ENCODE assay signal across 14 mouse cellular contexts in genomic region chr4:133115721-133116429, GRCm38 (mm10). TPM values are rescaled to one million over a fixed set of nuclear protein-coding genes. Genes with fewer than 3 reads are reported as not detected.
DNase-seq lines count a peak whose midpoint lies in the region; ATAC-seq and TF ChIP-seq lines count a peak whose summit lies in the region.
"Had no signal": no experiment of that assay in that cellular context is flagged by ENCODE, and none has a peak within 500 bp of the region (broad histone marks: within the 10 kb centered on the region; RNA-seq: fewer than 3 reads in every experiment).

No protein-coding gene starts in this region.

- no peak for TF ChIP-seq CTCF in midbrain, postnatal 0 days (IDR thresholded peaks at IDR 0.05)

- no peak for DNase-seq in hindbrain, embryonic 10.5 days (ENCODE audit: low spot score)
- DNase-seq in hindbrain, embryonic 11.5 days (ENCODE audit: low spot score) = no peak
- peak; percentile 60 for DNase-seq in midbrain, embryonic 11.5 days (ENCODE audit: low spot score, missing footprints)
- no peak for DNase-seq in midbrain, postnatal 0 days (ENCODE audit: low spot score)
- DNase-seq in embryonic facial prominence, embryonic 10.5 days (ENCODE audit: low spot score) = no peak
- DNase-seq in adrenal gland, adult 2 months = no peak
- no peak for DNase-seq in cerebellum, adult 9-10 months
- DNase-seq: cerebellum, adult 2 months; forebrain, postnatal 0 days; spleen, adult 18-20 months; thymus, postnatal 25 days had no signal

- WGBS in hindbrain, embryonic 10.5 days = 79% methylated on average over 14 of the region's 14 CpGs
- WGBS in hindbrain, embryonic 11.5 days = 73% methylated on average over 14 of the region's 14 CpGs
- WGBS in midbrain, embryonic 11.5 days = 80% methylated on average over 14 of the region's 14 CpGs
- whole genome bisulfite sequencing in midbrain, postnatal 0 days = 65% methylated on average over 14 of the region's 14 CpGs
- WGBS in embryonic facial prominence, embryonic 10.5 days = 77% methylated on average over 14 of the region's 14 CpGs
- WGBS in midbrain, embryonic 13.5 days = 70% methylated on average over 14 of the region's 14 CpGs

- no peaks in the 10 kb centered on the region for H3K27me3 ChIP-seq in hindbrain, embryonic 10.5 days (ENCODE audit: insufficient read depth, poor library complexity, severe bottlenecking)
- H3K27me3 ChIP-seq in hindbrain, embryonic 11.5 days (ENCODE audit: control insufficient read depth, insufficient read depth, low read length) = no peaks in the 10 kb centered on the region
- H3K27me3 ChIP-seq in midbrain, embryonic 11.5 days (ENCODE audit: control insufficient read depth, insufficient read depth, low read length) = no peaks in the 10 kb centered on the region
- no peaks in the 10 kb centered on the region for H3K27me3 ChIP-seq in midbrain, postnatal 0 days (ENCODE audit: insufficient read depth, low read length)
- no peaks in the 10 kb centered on the region for H3K27me3 ChIP-seq in embryonic facial prominence, embryonic 10.5 days (replicated peaks; ENCODE audit: low read depth, poor library complexity, severe bottlenecking)
- no peaks in the 10 kb centered on the region for H3K27me3 ChIP-seq in midbrain, embryonic 13.5 days
- H3K27me3 ChIP-seq: liver, embryonic 12.5 days had no signal

- H3K36me3 ChIP-seq in hindbrain, embryonic 10.5 days = no peaks in the 10 kb centered on the region
- no peaks in the 10 kb centered on the region for H3K36me3 ChIP-seq in hindbrain, embryonic 11.5 days (ENCODE audit: control insufficient read depth, insufficient read depth, low read length)
- no peaks in the 10 kb centered on the region for H3K36me3 ChIP-seq in midbrain, embryonic 11.5 days (ENCODE audit: control insufficient read depth, insufficient read depth, low read length)
- H3K36me3 ChIP-seq in midbrain, postnatal 0 days (ENCODE audit: insufficient read depth, low read length) = no peaks in the 10 kb centered on the region
- no peaks in the 10 kb centered on the region for H3K36me3 ChIP-seq in embryonic facial prominence, embryonic 10.5 days (replicated peaks)
- no peaks in the 10 kb centered on the region for H3K36me3 ChIP-seq in midbrain, embryonic 13.5 days
- H3K36me3 ChIP-seq: liver, embryonic 12.5 days had no signal

- no peak for ATAC-seq in hindbrain, embryonic 11.5 days (ENCODE audit: low FRiP score)
- no peak for ATAC-seq in midbrain, embryonic 11.5 days (ENCODE audit: low FRiP score)
- no peak for ATAC-seq in midbrain, postnatal 0 days (ENCODE audit: low FRiP score)
- no peak for ATAC-seq in midbrain, embryonic 13.5 days
- ATAC-seq: CD4-positive, CD25-positive, alpha-beta regulatory T cell, adult 4 months; forebrain, postnatal 0 days; liver, embryonic 12.5 days had no signal

- H3K4me1 ChIP-seq in hindbrain, embryonic 10.5 days (replicated peaks) = peaks cover 40% of the 10 kb centered on the region
- H3K4me1 ChIP-seq in hindbrain, embryonic 11.5 days (replicated peaks; ENCODE audit: control insufficient read depth, insufficient read depth, low read length) = peaks cover 2% of the 10 kb centered on the region; the same call in 1 of the 2 replicates
- H3K4me1 ChIP-seq in midbrain, embryonic 11.5 days (ENCODE audit: control insufficient read depth, insufficient read depth, low read length) = peaks cover 10% of the 10 kb centered on the region; the same call in 1 of the 2 replicates
- H3K4me1 ChIP-seq in midbrain, postnatal 0 days (ENCODE audit: insufficient read depth, low read length) = peaks cover 3% of the 10 kb centered on the region
- H3K4me1 ChIP-seq in embryonic facial prominence, embryonic 10.5 days = peaks cover 65% of the 10 kb centered on the region
- H3K4me1 ChIP-seq in midbrain, embryonic 13.5 days (replicated peaks) = peaks cover 23% of the 10 kb centered on the region

- no peak overlapping the region for H3K4me2 ChIP-seq in hindbrain, embryonic 11.5 days (replicated peaks; ENCODE audit: low read depth, low read length)
- H3K4me2 ChIP-seq in midbrain, embryonic 11.5 days = no peak overlapping the region
- H3K4me2 ChIP-seq in midbrain, postnatal 0 days (ENCODE audit: low read depth, low read length, poor library complexity, severe bottlenecking) = no peak overlapping the region
- no peak overlapping the region for H3K4me2 ChIP-seq in midbrain, embryonic 13.5 days (replicated peaks)
- H3K4me2 ChIP-seq: liver, embryonic 12.5 days had no signal

- H3K9me3 ChIP-seq in hindbrain, embryonic 10.5 days = no peaks in the 10 kb centered on the region
- H3K9me3 ChIP-seq in hindbrain, embryonic 11.5 days (ENCODE audit: control insufficient read depth, low read length) = no peaks in the 10 kb centered on the region
- no peaks in the 10 kb centered on the region for H3K9me3 ChIP-seq in midbrain, embryonic 11.5 days (ENCODE audit: control insufficient read depth, low read length)
- H3K9me3 ChIP-seq in midbrain, postnatal 0 days (ENCODE audit: low read length) = no peaks in the 10 kb centered on the region
- no peaks in the 10 kb centered on the region for H3K9me3 ChIP-seq in embryonic facial prominence, embryonic 10.5 days
- no peaks in the 10 kb centered on the region for H3K9me3 ChIP-seq in midbrain, embryonic 13.5 days
- H3K9me3 ChIP-seq: liver, embryonic 12.5 days had no signal

- H3K27ac ChIP-seq in hindbrain, embryonic 10.5 days = peak overlapping the region; percentile 87
- H3K27ac ChIP-seq in hindbrain, embryonic 11.5 days (ENCODE audit: low read depth, low read length) = no peak overlapping the region
- no peak overlapping the region for H3K27ac ChIP-seq in midbrain, embryonic 11.5 days (ENCODE audit: low read depth, low read length)
- H3K27ac ChIP-seq in midbrain, postnatal 0 days (ENCODE audit: low read depth, low read length) = no peak overlapping the region
- peak overlapping the region; percentile 92; the same call in 1 of the 2 replicates for H3K27ac ChIP-seq in embryonic facial prominence, embryonic 10.5 days (replicated peaks)
- H3K27ac ChIP-seq in midbrain, embryonic 13.5 days = 0 out of 2 replicates have a peak overlapping the region, but pooled peaks have one; percentile 7

- no peak overlapping the region for H3K4me3 ChIP-seq in hindbrain, embryonic 10.5 days
- H3K4me3 ChIP-seq in hindbrain, embryonic 11.5 days (ENCODE audit: low read depth, low read length) = no peak overlapping the region
- no peak overlapping the region for H3K4me3 ChIP-seq in midbrain, embryonic 11.5 days (ENCODE audit: low read depth, low read length)
- no peak overlapping the region for H3K4me3 ChIP-seq in midbrain, postnatal 0 days (ENCODE audit: low read depth, low read length)
- H3K4me3 ChIP-seq in embryonic facial prominence, embryonic 10.5 days = no peak overlapping the region
- no peak overlapping the region for H3K4me3 ChIP-seq in midbrain, embryonic 13.5 days (replicated peaks)
- H3K4me3 ChIP-seq: liver, embryonic 12.5 days had no signal

- no peak overlapping the region for H3K9ac ChIP-seq in hindbrain, embryonic 11.5 days (ENCODE audit: low read depth, low read length)
- no peak overlapping the region for H3K9ac ChIP-seq in midbrain, embryonic 11.5 days (ENCODE audit: low read length)
- no peak overlapping the region for H3K9ac ChIP-seq in midbrain, postnatal 0 days (replicated peaks; ENCODE audit: low read length, poor library complexity, severe bottlenecking)
- no peak overlapping the region for H3K9ac ChIP-seq in midbrain, embryonic 13.5 days (replicated peaks)
- H3K9ac ChIP-seq: forebrain, postnatal 0 days; liver, embryonic 12.5 days had no signal

RNA-seq across cellular contexts. Expression of gene Wasf2, which starts 14.4 kb away (rescaled TPM):
- polyA plus RNA-seq in hindbrain, embryonic 10.5 days (2016; fragmentation: Nextera tagmentation; extraction: Ambion mirVana) = 42.1 and 67.1 TPM in 2 replicates
- polyA plus RNA-seq in hindbrain, embryonic 11.5 days (2014; fragmentation: Nextera tagmentation; extraction: Ambion mirVana) = 34.6 and 58.4 TPM in 2 replicates
- polyA plus RNA-seq in midbrain, embryonic 11.5 days (2014; fragmentation: Nextera tagmentation; extraction: Ambion mirVana) = 38.3 and 40.1 TPM in 2 replicates
- 18.3 and 19.6 TPM in 2 replicates for total RNA-seq in midbrain, postnatal 0 days (2014; rRNA removed)
- 19.1 and 26.0 TPM in 2 replicates for polyA plus RNA-seq in midbrain, postnatal 0 days (2015; fragmentation: Nextera tagmentation; extraction: Ambion mirVana)
- 66.7 and 73.0 TPM in 2 replicates for polyA plus RNA-seq in embryonic facial prominence, embryonic 10.5 days (2016; fragmentation: Nextera tagmentation; extraction: Ambion mirVana)
- polyA plus RNA-seq in midbrain, embryonic 13.5 days (2015; fragmentation: Nextera tagmentation; extraction: Ambion mirVana) = 28.8 and 34.2 TPM in 2 replicates
- total RNA-seq in adrenal gland, adult 2 months (2021) = 100 to 1,000 TPM in 1 of 2 experiments, 10 to 100 TPM in 1; 99.4 to 130 TPM
- 43.2 and 57.0 TPM in 2 replicates for polyA plus RNA-seq in adrenal gland, adult 2 months (2012; rRNA removed)

Comparison
In these comparisons a context has a peak if more than half of its experiments do, and no peak if none do; other contexts are left out.
1. H3K27ac ChIP-seq: peak in hindbrain, embryonic 10.5 days (single experiment), embryonic facial prominence, embryonic 10.5 days (single experiment) and midbrain, embryonic 13.5 days (single experiment); none in hindbrain, embryonic 11.5 days (single experiment), midbrain, embryonic 11.5 days (single experiment) and midbrain, postnatal 0 days (single experiment).